Mouse (Mus musculus) Patski (cell line): Measurements from ENCODE around the gene Zfp266. TPM values are rescaled to one million over a fixed set of nuclear protein-coding genes. Genes with fewer than 3 reads are reported as not detected.
"Not testable (repeated sequence)": the region's sequence is repeated elsewhere in the genome, so short reads cannot be mapped to it uniquely, and the experiment has no call there.

Experiments
- ATAC-seq: fragments of 100-300 bp; one replicate; pipeline ENCODE4 v1.8.0; 2021
- CTCF ChIA-PET: fragments of 350-600 bp; sonication (Branson Sonifier 250); formaldehyde crosslinking; loops from one replicate; lab custom pipeline; 2022; ENCODE audit warnings: inconsistent platforms; lab: Charles Lee
- POLR2A ChIA-PET: fragments of 350-600 bp; sonication (Branson Sonifier 250); formaldehyde crosslinking; loops from one replicate; lab custom pipeline; 2022; ENCODE audit warnings: antibody characterized with exemption, inconsistent platforms; lab: Charles Lee
- DNase-seq: peaks from one replicate; pipeline ENCODE4 v3.0.0-alpha.2; 2011; ENCODE audit warnings: low read depth, low spot score
- H3K27me3 ChIP-seq: fragments of 371-371 bp; one replicate; pipeline ENCODE4 v1.5.1; 2021
- CTCF ChIP-seq: fragments of 100-300 bp; IDR thresholded peaks from one replicate; pipeline ENCODE4 v1.5.1; 2021
- in situ Hi-C: fragments of 300-500 bp; cut with MboI; formaldehyde crosslinking; loops from 3 replicates; pipeline ENCODE4 v1.11.1; 2018; ENCODE audit warnings: low pct_unique_long_range_greater_than_20kb, mixed read lengths
- polyA plus RNA-seq: library from polyadenylated mRNA; unstranded; gene quantifications from one replicate; pipeline ENCODE4 v1.2.3, GENCODE M21; 2021

The Zfp266 gene
- 51.8 TPM for polyA plus RNA-seq

GRCm38 (mm10) chr9:20521306-20521957, at the start of gene Zfp266:
Gene Zfp266 (minus strand): TSS chr9:20521417.
- POLR2A ChIA-PET: interaction anchor here (1.3 to 1.5 kb wide), 2 partner anchors 28 to 31 kb away, joined by 4 read pairs; no protein-coding TSS in a partner anchor
- in situ Hi-C loops: no loop called here
- no peaks in the 10 kb centered on the region for H3K27me3 ChIP-seq
- peak; percentile 64 for DNase-seq
- TF ChIP-seq CTCF: no peak
- ATAC-seq: peak; percentile 89
- CTCF ChIA-PET: interaction anchor here (0.8 to 1.5 kb wide), 2 partner anchors 13 to 54 kb away, joined by 4 read pairs; no protein-coding TSS in a partner anchor

GRCm38 (mm10) chr9:20565326-20566030, 44.3 kb upstream of the Zfp266 start:
- DNase-seq, in situ Hi-C loops, ATAC-seq, POLR2A ChIA-PET, CTCF ChIA-PET, H3K27me3 ChIP-seq: not testable (repeated sequence)

GRCm38 (mm10) chr9:20562177-20562576, 41.0 kb upstream of the Zfp266 start:
- ATAC-seq (no peak), DNase-seq (no peak)
- ChIA-PET CTCF (no interaction called here), POLR2A (no interaction called here)
- TF ChIP-seq CTCF: peak; percentile 18
- in situ Hi-C loops: no loop called here
- peaks cover 5% of the 10 kb centered on the region for H3K27me3 ChIP-seq

GRCm38 (mm10) chr9:20552698-20553097, 31.5 kb upstream of the Zfp266 start:
- ChIA-PET POLR2A (no interaction called here), CTCF (no interaction called here)
- peaks cover 11% of the 10 kb centered on the region for H3K27me3 ChIP-seq
- in situ Hi-C loops: no loop called here
- no peak for ATAC-seq
- TF ChIP-seq CTCF: no peak
- DNase-seq: no peak

GRCm38 (mm10) chr9:20551781-20552275, 30.6 kb upstream of the Zfp266 start:
- POLR2A ChIA-PET: no interaction called here
- TF ChIP-seq CTCF: no peak
- in situ Hi-C loops: no loop called here

GRCm38 (mm10) chr9:20545151-20545550, 23.9 kb upstream of the Zfp266 start:
- in situ Hi-C loops: loop anchor here (10.0 kb wide), 1 partner anchor 240 kb away; no protein-coding TSS in a partner anchor
- DNase-seq: no peak
- CTCF ChIA-PET: no interaction called here
- no peak for ATAC-seq
- peaks cover 4% of the 10 kb centered on the region for H3K27me3 ChIP-seq
- TF ChIP-seq CTCF: peak; percentile 40
- POLR2A ChIA-PET: no interaction called here

More at GRCm38 (mm10) chr9:20551781-20552275, 30.6 kb upstream of the Zfp266 start:
- CTCF ChIA-PET: no interaction called here
- DNase-seq: no peak
- peaks cover 7% of the 10 kb centered on the region for H3K27me3 ChIP-seq
- no peak for ATAC-seq

GRCm38 (mm10) chr9:20544070-20544821, 23.0 kb upstream of the Zfp266 start:
- ChIA-PET CTCF (no interaction called here), POLR2A (no interaction called here)
- in situ Hi-C loops: loop anchor here (10.0 kb wide), 1 partner anchor 239 kb away; no protein-coding TSS in a partner anchor
- peaks cover 4% of the 10 kb centered on the region for H3K27me3 ChIP-seq
- ATAC-seq: no peak
- no peak for DNase-seq
- TF ChIP-seq CTCF: no peak

- H3K27me3 ChIP-seq: no peaks in the 10 kb centered on the region
- TF ChIP-seq CTCF: no peak
- DNase-seq (no peak), ATAC-seq (no peak)
- POLR2A ChIA-PET: no interaction called here
- CTCF ChIA-PET: no interaction called here
- in situ Hi-C loops: loop anchor here (10.0 kb wide), 1 partner anchor 239 kb away; no protein-coding TSS in a partner anchor
Measured at GRCm38 (mm10) chr9:20543496-20543895, 22.3 kb upstream of the Zfp266 start.

GRCm38 (mm10) chr9:20536598-20536997, 15.4 kb upstream of the Zfp266 start:
- peaks cover 12% of the 10 kb centered on the region for H3K27me3 ChIP-seq
- in situ Hi-C loops: no loop called here
- DNase-seq (no peak), ATAC-seq (no peak)
- TF ChIP-seq CTCF: no peak
- POLR2A ChIA-PET: no interaction called here
- CTCF ChIA-PET: no interaction called here

GRCm38 (mm10) chr9:20534326-20534926, 13.2 kb upstream of the Zfp266 start:
- TF ChIP-seq CTCF: no peak
- H3K27me3 ChIP-seq: peaks cover 12% of the 10 kb centered on the region
- no peak for DNase-seq
- ChIA-PET POLR2A (no interaction called here), CTCF (interaction anchor here (1.1 kb wide), 1 partner anchor 13 kb away, joined by 4 read pairs; no protein-coding TSS in a partner anchor)
- in situ Hi-C loops: no loop called here
- ATAC-seq: no peak
